Mouse (Mus musculus) megakaryocyte progenitor cell, adult 5-6 weeks (primary cell): Measurements from ENCODE around the gene Gm973. TPM values are rescaled to one million over a fixed set of nuclear protein-coding genes. Genes with fewer than 3 reads are reported as not detected.

ENCODE experiments used
- ATAC-seq: replicated peaks from 2 replicates; pipeline ENCODE4 v1.8.0; 2016; ENCODE audit warnings: mild to moderate bottlenecking, moderate TSS enrichment, inconsistent platforms; ENCODE audit not compliant: poor library complexity
- total RNA-seq, 2 experiments: library from RNA; stranded (forward) in 1 of 2; stranded (reverse) in 1 of 2; fragments of 157-497, 149-512 nt in 1 of 2; fragments of 200-1000 nt in 1 of 2; gene quantifications; 2 replicates each; pipeline versions ENCODE4 v1.2.3 to v1.2.4; 2015 to 2017

The Gm973 gene
- total RNA-seq, 2 experiments from 2014 or later = 0.30 TPM; not detected in 1

DNA sequence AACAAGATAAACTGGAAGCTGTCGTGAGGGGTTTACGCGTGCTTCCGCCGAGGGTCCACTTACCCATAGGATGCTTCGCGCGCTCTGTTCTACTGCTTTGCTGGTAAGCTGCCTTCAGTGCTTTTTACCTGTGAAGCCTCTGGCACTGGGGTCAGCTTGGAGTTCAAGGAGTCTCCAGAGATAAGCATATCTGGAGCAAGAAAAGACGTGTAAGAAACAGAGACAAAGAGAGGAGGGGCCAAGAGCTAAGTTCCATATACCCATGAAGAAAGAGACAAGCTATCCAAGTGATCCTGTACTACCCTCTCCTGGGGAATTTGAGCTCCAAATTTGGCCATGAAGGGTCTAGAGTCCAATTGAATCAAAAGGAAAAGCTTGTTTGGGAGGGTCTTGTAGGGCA is 24.5 kb upstream of the Gm973 start:
- ATAC-seq = 0 out of 2 replicates have a peak, but pooled peaks have one; percentile 17

DNA sequence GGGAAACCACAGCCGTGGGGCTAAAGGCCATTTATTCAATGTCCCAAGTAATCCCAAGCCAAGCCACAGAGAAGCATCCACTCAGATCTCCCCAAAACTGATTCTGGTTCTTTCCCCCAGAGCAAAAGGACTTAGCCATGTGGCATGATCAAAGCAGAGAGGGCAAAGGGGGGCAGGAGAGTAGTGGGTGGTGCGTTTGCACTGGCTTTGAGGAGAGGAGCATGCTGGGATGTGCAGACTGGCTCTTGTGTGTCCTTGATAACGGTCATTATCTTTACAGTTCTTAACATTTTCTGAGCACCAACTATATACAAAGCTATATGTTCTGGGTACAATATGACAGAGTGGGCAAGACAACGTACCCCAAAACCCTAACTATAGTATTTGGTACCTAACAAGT is 23.6 kb upstream of the Gm973 start:
- ATAC-seq = peak; percentile 61

DNA sequence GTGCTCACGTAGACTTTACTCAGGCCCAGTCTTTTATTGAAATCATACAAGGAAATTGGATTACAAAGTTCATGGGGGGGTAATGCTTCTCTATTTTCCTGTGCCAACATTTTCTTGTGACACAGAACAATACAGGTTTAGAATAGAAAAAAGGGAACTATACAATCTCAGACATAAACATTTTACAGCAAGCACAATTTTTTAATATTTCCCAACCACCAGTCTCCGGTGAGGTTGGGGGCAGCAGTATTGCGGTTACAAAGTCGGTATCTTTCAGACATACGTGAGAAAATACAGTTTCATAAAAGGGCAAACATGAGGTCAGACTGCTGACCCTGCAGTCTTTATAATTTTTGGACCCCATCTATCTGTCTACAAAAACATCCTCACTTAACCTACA is 20.1 kb upstream of the Gm973 start:
- peak; percentile 34 for ATAC-seq

DNA sequence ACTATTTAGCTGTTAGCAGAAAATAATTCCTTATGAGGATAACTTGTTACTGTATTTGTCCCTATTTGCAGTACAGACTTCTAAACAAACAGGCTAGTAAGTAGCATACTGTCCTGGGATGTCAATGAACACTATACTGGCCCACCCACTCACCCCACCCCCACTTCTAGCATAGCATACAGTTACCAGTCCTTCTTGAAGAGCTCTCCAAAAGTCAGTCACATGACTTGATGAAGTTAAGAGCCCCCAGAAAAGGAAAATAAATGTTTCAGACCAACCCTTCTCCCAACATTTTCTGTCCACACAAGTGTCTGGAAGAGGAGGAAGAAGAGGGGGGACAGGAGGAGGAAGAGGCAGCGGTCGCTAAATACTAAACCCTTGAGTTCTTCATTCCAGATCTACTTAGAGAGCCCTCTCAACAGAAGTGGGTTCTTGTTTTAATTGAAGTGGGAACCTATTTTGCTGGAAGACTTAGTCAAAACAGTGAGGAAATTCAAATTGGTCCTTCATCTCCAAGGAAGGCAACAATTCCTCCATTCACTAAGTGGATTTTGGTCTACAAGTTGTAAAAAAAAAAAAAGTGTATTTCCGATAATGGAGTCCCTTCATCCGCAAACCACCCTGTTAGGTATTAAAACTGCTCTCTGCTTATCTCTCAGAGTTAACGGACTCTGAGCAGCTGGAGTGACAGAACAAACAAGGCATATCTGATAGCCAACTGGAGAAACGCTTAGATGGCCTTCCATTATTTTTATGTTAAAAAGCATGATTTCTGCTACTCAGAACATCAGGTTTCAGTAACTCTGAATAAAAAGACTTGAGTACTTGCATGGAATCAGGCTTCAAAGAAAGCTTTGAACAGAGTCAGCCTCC is 18.1 kb upstream of the Gm973 start:
- peak; percentile 90 for ATAC-seq

DNA sequence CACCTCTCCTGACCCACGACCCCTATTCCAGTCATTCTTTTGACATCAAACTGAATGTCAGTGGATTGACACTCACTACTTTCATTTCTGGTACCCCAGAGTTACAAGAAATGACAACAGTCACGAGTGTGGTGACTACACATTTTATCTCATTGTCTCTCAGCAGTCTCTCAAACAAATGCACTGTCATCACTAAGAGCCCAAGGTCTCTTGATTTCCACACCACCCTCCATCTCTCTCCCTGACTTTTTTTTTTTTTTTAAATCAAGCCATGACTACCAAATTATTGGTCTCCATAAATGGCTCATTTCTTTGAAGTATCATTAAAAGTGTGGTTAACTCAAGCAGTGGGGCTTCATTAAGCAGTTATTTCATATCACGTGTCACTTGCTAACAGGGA is 16.7 kb upstream of the Gm973 start:
- no peak for ATAC-seq

DNA sequence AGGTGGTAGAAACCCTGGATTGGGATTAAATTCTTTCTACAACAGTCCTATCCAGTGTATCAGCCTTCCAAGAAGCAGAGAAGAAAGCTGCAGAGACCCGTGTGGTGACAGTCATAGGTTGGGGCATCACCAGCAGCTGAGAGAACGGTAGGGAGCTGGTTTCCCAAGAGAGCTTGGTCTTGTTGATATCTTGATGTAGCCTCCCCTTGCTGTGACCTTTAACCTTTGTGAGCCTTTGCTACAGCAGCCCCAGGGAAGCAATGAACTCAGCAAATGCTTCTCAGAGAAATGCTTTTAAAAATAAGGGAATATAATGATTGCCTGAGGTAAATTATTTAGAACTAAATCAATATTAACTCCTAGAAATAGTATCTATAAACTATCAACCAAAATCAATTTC is 13.7 kb upstream of the Gm973 start:
- no peak for ATAC-seq

DNA sequence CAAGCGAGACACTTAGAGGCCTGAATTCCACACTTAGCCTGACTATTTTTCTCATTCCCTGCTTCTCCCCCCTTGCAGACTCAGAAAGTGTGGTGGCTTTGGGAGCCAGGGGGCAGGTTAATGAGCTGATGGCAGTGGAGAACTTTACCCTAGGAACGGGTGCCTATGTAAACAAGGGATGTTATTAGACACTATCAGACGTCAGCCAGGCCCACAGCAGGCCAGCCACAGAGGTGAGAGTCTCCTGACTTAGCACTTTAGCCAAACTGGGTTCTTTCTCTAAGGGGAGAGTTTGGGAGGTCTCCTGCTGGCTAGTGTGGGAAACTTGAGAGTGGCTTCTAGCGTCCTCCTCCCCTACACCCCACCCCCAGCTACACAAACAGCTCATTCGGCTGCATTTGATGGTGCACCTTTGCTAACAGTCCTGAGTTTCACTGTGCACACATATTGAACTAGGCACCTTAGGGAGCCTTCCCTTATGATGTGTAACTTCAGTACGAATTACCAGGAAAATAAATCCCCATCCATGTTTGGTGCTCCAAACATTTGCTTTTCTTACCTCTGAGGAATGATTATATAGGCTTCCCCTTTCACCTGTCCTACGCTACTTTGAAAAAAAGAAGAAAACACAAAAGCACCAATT is 12.3 kb upstream of the Gm973 start:
- ATAC-seq = no peak; the same call in 1 of the 2 replicates

DNA sequence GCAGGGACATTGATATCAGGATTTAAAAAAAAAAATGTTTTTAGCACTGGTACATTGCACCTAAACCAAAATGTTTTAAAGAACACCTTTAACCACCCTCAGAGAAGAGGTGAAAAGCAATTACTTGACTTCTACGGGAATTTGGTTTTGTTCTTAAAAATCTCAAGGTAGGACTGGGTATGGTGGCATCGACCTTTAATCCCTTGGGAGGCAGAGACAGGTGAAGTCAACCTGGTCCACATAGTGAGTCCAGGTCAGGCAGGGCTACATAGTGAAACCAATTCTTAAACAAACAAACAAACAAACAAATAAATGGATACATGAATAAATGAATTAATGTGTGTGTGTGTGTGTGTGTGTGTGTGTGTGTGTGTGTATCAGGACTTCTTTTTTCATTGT is 11.8 kb upstream of the Gm973 start:
- ATAC-seq = no peak

DNA sequence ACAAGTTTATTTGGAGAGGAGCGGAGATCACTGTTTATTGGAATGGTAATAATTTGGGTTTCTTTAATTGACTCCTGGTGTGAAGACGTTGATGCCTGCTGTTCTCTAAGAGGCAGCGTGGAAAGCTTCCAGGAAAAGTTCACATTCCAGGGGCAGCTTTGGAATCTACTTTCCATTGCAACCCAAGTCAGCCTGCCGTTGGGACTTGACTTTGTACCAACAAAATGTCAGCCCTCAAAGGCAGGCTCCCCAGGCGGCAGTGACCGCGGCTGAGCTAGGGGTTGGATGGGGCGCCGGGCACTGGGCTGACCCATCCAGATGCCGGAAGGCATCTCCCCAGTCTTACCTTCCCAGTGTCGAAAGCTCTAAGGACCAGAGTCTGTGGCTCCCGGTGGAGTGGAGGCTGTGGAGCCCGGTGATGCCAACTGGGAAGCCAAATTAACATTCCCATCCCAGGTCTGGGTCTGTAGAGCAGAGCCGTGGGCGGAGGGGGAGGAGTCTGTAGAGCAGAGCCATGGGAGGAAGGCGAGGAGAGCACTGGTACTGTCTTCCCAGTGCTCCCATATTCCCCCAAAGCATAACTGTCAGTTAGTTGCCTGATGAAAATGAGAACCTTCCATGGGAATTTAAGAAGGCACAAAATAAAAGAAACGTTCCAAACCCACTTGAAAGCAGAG is 7.5 kb upstream of the Gm973 start:
- no peak for ATAC-seq

DNA sequence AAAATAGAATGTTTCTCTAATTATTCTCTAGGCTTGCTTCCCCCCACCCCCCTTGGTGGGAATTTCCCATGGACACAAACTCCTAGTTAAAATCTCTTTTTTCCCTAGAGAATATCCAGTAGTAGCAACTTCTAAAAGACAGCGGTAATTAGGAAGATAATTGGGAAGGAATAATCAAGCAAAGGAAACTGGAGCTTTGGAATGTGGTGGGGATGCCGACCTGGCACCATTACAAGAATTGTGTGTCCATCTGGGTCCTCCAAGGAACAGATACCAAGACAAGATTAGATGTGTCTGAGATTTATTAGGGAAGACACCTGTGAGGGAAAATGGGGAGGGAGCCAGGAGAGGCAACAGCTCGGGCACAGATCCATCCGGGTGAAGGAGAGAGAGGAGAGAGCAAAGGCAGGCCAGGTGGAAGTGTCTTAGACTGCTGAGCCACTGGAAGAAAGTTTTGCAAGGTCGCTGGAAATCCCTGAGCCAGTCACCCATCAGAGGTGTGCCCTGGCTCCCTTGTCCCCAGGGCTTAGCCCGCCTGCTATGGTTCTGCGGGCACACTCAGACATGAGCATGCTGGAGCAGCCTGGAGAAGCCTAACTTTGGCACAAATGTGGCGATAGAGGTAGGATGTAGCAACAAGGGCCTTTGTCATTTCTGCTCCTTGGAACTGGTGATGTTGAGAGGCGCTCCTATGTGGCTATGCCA is 4.3 kb upstream of the Gm973 start:
- no peak for ATAC-seq

DNA sequence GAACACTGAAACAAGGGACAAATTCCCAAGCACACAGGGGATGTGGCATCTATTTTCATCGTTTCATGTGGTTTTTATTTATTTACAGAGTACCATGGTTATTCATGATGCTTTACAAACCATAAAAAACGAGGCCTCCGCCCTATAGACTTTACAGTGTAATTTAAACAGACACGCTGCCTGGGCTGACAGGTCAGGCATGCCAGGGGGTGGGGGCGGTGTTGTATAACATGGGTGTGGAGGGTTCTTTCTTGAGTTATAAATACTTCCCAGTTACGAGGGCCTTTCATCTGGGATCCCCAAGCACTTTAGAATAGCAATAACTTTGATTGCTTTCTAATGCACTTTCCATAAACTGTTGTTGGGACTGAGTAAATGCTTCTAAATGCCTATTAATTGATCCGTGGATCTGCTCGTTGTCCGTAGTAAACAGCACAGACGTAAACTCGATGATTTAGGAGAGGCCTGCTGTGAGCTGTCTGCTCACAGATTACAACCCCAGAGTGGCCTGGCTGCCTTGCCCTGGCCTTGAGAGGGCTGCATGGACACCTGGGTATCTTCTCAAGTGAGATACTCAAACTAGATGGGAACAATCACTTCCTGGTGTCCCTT is 4.3 kb downstream of the Gm973 start:
- no peak for ATAC-seq

DNA sequence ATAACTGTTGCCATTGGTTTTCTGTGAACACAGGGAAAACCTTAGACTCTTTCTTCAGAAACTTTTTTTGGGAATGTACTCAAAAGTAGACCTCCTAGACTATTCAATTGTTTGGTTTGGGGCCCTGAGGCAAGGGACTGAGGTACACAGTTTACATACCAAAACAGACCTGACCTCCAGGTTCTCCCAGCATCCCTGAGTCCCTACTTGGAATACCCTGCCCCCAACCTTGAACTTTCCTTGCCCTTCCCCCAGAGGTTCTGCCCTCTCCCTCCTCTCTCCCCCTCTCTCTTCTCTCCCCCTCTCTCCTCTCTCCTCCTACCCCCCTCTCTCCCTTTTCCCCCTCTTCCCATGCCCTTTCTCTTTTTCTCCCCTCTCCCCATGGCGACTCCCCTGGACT is 6.4 kb downstream of the Gm973 start:
- ATAC-seq = no peak

DNA sequence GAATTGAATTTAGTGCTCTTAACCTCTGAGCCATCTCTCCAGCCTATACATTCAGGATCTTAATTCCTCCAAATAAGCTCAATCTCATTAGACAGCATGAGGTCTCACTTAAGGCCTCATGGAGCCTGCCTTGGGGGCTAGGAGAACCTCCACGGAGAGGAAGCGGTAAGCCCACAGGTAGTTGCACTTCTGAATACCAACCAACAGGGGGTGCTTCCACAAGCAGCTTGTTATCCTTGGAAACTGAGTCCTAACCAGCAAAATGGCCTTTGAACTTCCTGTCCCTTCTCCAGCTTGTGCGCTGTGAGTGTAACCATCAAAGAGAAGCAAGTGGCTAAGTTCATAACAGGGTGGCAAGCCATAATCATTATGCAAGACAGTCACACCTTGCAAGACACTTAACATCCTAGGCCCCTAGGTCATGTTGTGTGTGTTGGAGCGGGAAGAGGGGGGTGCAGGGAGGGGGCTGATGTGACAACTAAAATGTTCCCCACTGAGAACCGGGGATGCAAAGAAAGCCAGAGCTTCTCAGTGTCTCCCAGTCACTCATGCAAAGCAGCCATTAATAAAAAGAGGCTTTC is 7.4 kb downstream of the Gm973 start:
- ATAC-seq = no peak

DNA sequence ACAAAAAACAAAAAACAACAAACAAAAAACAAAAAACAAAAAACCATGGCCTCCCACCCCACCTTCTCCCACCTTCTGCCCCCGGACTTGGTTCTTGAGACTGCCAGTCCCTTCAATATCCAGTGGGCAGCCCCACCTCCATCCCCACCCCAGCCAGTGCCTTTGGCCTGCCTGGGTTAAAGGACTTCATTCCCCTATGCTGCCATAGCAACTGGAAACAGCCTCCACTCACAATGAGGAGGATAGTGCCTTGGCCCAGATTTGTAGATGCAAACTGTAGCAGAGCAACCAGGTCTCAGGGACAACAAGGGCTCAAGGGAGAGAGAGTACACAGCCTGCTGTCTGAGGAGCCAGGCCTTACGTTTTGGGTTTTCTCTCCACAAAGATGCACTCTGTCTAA is 8.0 kb downstream of the Gm973 start:
- no peak for ATAC-seq

DNA sequence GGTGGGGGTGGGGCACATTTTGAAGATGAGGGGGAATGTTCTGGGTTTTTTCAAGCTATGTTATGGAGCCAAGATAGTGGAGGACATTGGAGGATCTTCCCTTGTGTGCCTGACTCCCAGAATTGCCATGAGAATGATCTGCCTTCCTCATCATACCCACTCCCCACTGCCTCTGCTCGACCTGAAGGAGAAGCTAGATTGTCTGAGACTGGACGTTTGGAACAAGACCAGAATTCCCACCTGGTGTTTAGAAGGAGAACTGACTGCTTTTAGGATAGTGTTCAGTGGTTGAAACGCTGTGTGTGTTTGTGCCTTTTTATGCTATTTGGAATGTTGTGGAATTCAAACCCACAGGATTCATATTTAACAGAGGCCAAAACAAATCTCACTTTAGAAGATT is 8.7 kb downstream of the Gm973 start:
- no peak for ATAC-seq

DNA sequence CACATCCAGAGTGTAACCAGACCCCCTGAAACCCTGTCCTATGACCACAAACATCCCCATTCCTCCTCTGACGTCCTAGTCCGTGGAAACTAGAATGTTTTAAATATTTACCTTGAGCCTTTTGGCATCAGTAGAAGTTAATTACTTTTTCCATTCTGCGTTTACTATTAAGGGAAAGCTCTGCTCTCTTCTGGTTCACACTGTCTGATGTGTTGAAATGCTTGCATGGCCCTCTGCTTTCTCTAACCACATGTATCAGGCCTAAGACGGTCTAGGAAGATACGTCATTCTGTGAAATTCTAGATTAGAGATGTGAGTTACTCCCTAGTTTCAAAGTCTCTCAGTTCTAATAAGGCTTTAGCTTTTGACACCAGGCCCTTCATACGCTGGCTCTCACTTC is 11.2 kb downstream of the Gm973 start:
- no peak for ATAC-seq

DNA sequence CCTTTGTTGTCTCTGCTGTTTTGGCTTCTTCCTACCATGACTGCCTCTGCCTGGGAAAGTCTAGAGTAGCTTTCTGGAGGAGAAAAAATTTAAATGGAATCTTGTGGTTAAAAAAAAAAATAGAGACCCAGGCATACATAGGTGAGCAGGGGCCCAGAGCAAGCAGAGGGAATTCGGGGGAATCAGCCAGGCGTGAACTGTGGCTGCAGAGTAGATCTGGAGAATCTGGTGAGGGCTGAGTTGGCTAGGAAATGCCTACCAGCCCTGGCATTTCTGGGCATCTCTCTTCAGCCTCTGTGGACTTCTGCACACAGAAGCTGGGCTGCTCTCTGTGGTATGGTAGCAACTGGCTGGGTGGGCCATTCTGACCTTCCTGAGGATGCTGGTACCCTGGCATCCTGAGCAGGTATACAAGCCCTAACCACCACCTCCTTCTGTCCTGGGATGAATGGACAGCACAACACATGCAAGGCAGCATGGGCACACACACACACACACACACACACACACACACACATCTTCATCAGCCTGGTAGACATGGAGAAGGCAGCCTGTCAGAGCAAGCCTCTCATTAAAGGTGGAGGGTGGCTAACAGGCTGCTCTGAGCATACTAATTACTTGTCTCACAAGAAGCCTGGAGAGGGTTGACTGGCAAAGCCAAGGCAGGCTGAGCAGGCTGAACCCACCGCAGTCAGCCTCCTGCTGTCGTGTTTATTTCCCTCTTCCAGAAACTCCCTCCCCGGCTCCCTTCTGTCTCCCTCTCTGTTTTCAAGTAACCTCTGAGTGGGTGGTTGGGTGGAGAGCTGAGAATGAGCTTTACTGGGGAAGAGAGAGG is 19.1 kb downstream of the Gm973 start:
- ATAC-seq = no peak

DNA sequence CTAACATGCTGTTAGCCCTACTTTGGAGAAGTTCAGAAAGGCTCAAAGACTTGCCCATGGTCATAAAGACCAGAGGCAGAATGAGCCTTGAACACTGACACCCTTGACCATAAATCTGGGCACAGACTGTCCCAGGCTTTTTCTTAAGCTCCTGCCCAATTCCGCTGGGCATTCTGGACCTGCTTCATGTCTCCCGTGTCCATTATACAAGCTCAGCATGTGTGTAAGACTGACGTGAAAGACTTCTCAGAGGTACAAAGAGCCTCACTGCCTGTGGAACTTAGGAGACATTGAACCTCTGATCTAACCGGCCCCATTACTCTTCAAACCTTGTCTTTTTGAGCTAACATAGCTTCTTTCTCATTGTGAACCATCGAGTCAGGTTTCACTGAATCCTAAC is 22.3 kb downstream of the Gm973 start:
- ATAC-seq = no peak

DNA sequence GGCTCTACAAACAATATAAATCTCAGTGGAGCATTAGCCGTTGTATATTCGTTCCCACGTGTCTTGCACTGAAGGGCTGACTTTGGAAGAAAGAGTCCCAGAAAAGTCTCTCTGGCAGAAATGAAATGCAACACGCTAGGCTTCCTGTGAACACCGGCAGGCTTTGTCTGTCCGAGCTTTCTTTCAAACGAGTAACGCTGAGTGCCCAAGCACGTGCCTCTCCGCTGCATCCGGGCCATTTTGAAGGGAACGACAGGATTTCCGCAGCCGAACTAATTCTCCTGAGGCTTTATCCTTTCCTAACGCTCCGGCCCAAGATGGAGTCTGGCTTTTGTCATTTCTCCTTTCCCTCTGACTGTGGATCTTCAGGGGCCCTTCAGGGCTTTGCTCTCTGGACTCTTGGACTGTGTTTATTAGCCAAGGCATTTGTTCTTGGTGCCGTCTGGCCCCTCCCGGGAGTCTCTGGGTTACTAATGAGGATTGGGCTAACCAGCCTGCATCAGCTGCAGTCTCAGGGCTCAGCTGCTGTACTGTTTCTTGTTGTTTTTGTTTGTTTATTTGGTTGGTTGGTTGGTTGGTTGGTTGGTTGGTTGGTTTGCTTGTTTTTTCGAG is 24.6 kb downstream of the Gm973 start:
- no peak for ATAC-seq
